Mouse (Mus musculus): ENCODE results near the gene Prr14. TPM values are rescaled to one million over a fixed set of nuclear protein-coding genes. Genes with fewer than 3 reads are reported as not detected.

The Prr14 gene
- polyA plus RNA-seq, 1 experiment from 2014 or later = 51.0 TPM

DNA sequence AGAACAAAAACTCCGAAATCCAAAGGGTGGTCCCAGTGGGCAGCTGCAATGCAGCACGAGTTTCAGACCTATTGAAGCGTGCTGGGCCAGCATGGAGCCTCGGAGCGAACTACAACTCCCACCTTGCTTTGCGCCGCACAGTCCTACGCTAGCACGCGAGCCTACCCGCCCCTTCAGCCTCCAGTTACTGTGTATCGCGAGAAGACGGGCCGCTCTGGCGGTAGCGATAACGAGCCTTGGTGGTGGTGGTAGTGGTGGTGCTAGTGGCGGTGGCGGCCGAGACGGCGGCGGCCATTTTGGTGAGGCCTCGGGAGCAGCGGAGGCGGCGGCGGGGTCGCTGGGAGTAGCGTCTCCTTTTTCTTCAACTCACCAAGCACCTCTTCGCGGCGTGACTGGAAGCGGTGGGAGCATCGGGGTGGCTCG, 52.4 kb downstream of the Prr14 start, which contains the start of gene Srcap:
Srcap (plus strand) TSS at position 176 of the 423 bp plus-strand sequence.
- DNase-seq (ENCODE audit: low spot score) = peak; percentile 97

DNA sequence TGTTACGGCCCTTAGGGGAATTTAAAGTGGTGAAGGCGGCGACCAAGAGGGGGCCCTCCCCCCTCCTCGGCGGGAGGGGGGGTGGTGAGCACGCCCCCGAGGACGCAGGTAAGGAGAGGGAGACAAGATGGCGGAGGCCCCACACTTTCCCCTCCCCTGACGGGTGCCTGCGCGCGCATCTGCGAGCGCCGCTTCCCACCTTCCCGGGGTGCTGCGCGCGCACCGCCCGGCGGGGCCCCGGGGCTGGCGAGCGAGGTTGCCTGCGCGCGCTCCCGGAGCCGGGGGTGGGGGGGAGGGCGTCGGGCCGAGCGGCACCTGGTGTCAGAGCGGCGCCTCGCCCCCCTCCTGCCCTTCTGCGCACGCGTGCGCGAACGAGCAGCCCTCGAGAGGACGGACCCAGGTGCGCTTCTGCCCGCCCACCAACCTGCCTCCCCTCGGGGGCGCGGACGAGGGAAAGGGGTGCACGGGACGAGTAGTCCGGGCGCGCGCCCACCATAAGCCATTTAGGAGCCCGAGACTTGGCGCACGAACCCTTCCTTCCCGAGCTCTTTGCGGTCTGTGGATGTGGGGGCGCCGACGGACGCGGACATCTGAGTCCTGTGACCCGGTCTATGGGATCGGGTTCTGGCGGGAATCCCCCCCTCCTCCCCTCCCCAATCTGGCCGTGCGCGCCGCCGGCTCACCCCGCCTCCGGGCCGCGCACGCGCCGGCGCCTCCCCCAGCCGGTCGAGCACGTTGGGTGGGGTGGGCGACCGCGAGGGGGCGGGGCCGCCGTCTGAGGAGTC, 53.0 kb downstream of the Prr14 start:
- peak; percentile 98 for DNase-seq (ENCODE audit: low spot score)

- DNase-seq (ENCODE audit: low spot score) = no peak
Observed at GRCm38 (mm10) chr7:127513016-127513390, 53.6 kb downstream of the Prr14 start.

DNA sequence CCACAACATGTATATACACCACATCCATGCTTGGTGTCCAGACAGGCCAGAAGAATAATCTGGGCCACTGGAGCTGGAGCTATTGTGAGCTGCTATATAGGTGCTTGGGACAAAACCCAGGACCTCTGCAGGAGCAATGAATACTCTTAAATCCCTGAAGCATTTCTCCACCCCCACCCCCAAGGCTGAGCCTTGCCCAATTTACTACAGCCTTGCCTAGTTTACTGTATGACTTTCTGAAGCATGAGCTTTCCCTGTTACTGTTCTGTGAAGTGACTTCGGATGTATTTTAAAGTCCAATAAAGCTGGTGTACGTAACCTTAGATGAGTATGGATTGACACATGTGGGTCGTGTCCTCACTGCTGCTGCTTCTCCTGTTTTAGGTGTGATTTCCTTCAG, 54.4 kb downstream of the Prr14 start:
- no peak for DNase-seq (ENCODE audit: low spot score)

DNA sequence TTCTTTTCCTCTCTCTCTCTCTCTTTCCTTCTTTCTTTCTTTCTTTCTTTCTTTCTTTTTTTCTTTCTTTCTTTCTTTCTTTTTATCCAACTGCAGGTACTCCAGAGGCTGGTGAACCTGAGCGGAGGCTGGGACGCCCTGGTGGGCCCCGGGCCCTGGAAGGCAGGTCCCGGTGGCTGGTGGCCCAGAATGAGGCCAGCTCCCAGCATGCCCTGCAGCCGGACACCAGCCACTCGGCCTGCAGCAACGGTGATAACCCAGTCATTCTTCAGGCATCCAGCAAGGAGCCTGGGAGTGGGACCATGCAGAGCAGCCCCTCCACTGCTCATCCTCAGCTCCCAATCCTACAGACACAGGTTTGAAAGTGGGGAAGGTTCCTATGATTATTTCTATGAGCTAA, 56.4 kb downstream of the Prr14 start:
- DNase-seq (ENCODE audit: low spot score) = no peak

- DNase-seq (ENCODE audit: low spot score) = no peak
Observed at GRCm38 (mm10) chr7:127516344-127516743, 56.9 kb downstream of the Prr14 start.

GRCm38 (mm10) chr7:127519284-127519683, 59.9 kb downstream of the Prr14 start, which contains the start of gene Gm42715:
Gene Gm42715, plus strand, starts transcription at chr7:127519584.
- DNase-seq (ENCODE audit: low spot score) = no peak

Small RNA genes within 50 kb of the gene (microRNA-seq; reads per million reads assigned to microRNA genes)
- gene Gm47278 (ENCODE audit: borderline number of aligned reads) = not detected
- not detected for gene Mir7060 (ENCODE audit: borderline number of aligned reads)

Other genes with a start within 250 kb of the Prr14 start
- gene Zfp553, start 226.6 kb upstream of the Prr14 start, polyA plus RNA-seq (2015; fragmentation: Nextera tagmentation; extraction: Ambion mirVana) = 25.4 and 29.7 TPM in 2 replicates
- 638 and 684 TPM in 2 replicates for gene Sept1, start 226.5 kb upstream of the Prr14 start, polyA plus RNA-seq (2015; fragmentation: Nextera tagmentation; extraction: Ambion mirVana)
- gene Zfp771, start 215.3 kb upstream of the Prr14 start, polyA plus RNA-seq (2015; fragmentation: Nextera tagmentation; extraction: Ambion mirVana) = 34.7 and 37.0 TPM in 2 replicates
- gene Dctpp1, start 198.9 kb upstream of the Prr14 start, polyA plus RNA-seq (2015; fragmentation: Nextera tagmentation; extraction: Ambion mirVana) = 181 and 213 TPM in 2 replicates
- gene Sephs2, start 185.6 kb upstream of the Prr14 start, polyA plus RNA-seq (2015; fragmentation: Nextera tagmentation; extraction: Ambion mirVana) = 146 and 151 TPM in 2 replicates
- gene Itgal, start 163.4 kb upstream of the Prr14 start, polyA plus RNA-seq (2015; fragmentation: Nextera tagmentation; extraction: Ambion mirVana) = 81.6 and 96.5 TPM in 2 replicates
- 2.5 TPM in 2 replicates for gene Zfp768, start 114.0 kb upstream of the Prr14 start, polyA plus RNA-seq (2015; fragmentation: Nextera tagmentation; extraction: Ambion mirVana)
- gene Zfp747, start 83.6 kb upstream of the Prr14 start, polyA plus RNA-seq (2015; fragmentation: Nextera tagmentation; extraction: Ambion mirVana) = 7.3 and 8.0 TPM in 2 replicates
- gene 9130019O22Rik, start 72.4 kb upstream of the Prr14 start, polyA plus RNA-seq (2015; fragmentation: Nextera tagmentation; extraction: Ambion mirVana) = 4.8 and 6.0 TPM in 2 replicates
- 4.4 and 4.9 TPM in 2 replicates for gene E430018J23Rik, start 66.0 kb upstream of the Prr14 start, polyA plus RNA-seq (2015; fragmentation: Nextera tagmentation; extraction: Ambion mirVana)
- 6.8 and 7.0 TPM in 2 replicates for gene Zfp764, start 52.8 kb upstream of the Prr14 start, polyA plus RNA-seq (2015; fragmentation: Nextera tagmentation; extraction: Ambion mirVana)
- 26.2 and 28.0 TPM in 2 replicates for gene Zfp688, start 37.5 kb upstream of the Prr14 start, polyA plus RNA-seq (2015; fragmentation: Nextera tagmentation; extraction: Ambion mirVana)
- 4.3 and 4.7 TPM in 2 replicates for gene Zfp689, start 10.5 kb upstream of the Prr14 start, polyA plus RNA-seq (2015; fragmentation: Nextera tagmentation; extraction: Ambion mirVana)
- 14.6 and 20.0 TPM in 2 replicates for gene Fbrs, start 19.6 kb downstream of the Prr14 start, polyA plus RNA-seq (2015; fragmentation: Nextera tagmentation; extraction: Ambion mirVana)
- 22.2 and 29.8 TPM in 2 replicates for gene Srcap, start 52.4 kb downstream of the Prr14 start, polyA plus RNA-seq (2015; fragmentation: Nextera tagmentation; extraction: Ambion mirVana)
- gene Gm42715, start 60.0 kb downstream of the Prr14 start, polyA plus RNA-seq (2015; fragmentation: Nextera tagmentation; extraction: Ambion mirVana) = 10.9 and 15.9 TPM in 2 replicates
- 10.8 and 16.1 TPM in 2 replicates for gene Tmem265, start 101.8 kb downstream of the Prr14 start, polyA plus RNA-seq (2015; fragmentation: Nextera tagmentation; extraction: Ambion mirVana)
- gene Phkg2, start 113.7 kb downstream of the Prr14 start, polyA plus RNA-seq (2015; fragmentation: Nextera tagmentation; extraction: Ambion mirVana) = 55.2 and 62.1 TPM in 2 replicates
- gene Ccdc189, start 129.0 kb downstream of the Prr14 start, polyA plus RNA-seq (2015; fragmentation: Nextera tagmentation; extraction: Ambion mirVana) = 2.8 and 3.5 TPM in 2 replicates
- 42.5 and 44.3 TPM in 2 replicates for gene Rnf40, start 129.2 kb downstream of the Prr14 start, polyA plus RNA-seq (2015; fragmentation: Nextera tagmentation; extraction: Ambion mirVana)
- 6.6 and 7.0 TPM in 2 replicates for gene Zfp629, start 156.2 kb downstream of the Prr14 start, polyA plus RNA-seq (2015; fragmentation: Nextera tagmentation; extraction: Ambion mirVana)
- 98.1 and 112 TPM in 2 replicates for gene Bcl7c, start 249.3 kb downstream of the Prr14 start, polyA plus RNA-seq (2015; fragmentation: Nextera tagmentation; extraction: Ambion mirVana)

All from thymus, postnatal 0 days (tissue).